Mouse (Mus musculus) limb, embryonic 11.5 days (tissue): ENCODE results near the gene Mdfi. TPM values are rescaled to one million over a fixed set of nuclear protein-coding genes. Genes with fewer than 3 reads are reported as not detected.
"Not testable (repeated sequence)": the region's sequence is repeated elsewhere in the genome, so short reads cannot be mapped to it uniquely, and the experiment has no call there.

ENCODE experiments used
- ATAC-seq: fragments of 200-750 bp; cut with Nextera tagmentation; 2 replicates; pipeline ENCODE4 v1.8.0; 2017; ENCODE audit warnings: low read depth; ENCODE audit not compliant: insufficient number of reproducible peaks, low FRiP score, low TSS enrichment
- DNase-seq: peaks from one replicate; pipeline ENCODE4 v3.0.0-alpha.2; 2015; ENCODE audit warnings: low spot score
- H3K27ac ChIP-seq: fragments of 300-500 bp; sonication (generic); replicated peaks from 2 replicates; pipeline ENCODE4 v1.5.1; 2014; ENCODE audit warnings: low read depth, mild to moderate bottlenecking, low read length
- H3K27me3 ChIP-seq: fragments of 300-500 bp; sonication (generic); 2 replicates; pipeline ENCODE4 v1.6.1; 2014; ENCODE audit warnings: mild to moderate bottlenecking, low read length, mixed read lengths; ENCODE audit not compliant: control insufficient read depth, insufficient read depth
- H3K36me3 ChIP-seq: fragments of 300-500 bp; sonication (generic); 2 replicates; pipeline ENCODE4 v1.6.1; 2014; ENCODE audit warnings: mild to moderate bottlenecking, low read length, moderate library complexity, mixed read lengths; ENCODE audit not compliant: control insufficient read depth, insufficient read depth
- H3K4me1 ChIP-seq: fragments of 300-500 bp; sonication (generic); 2 replicates; pipeline ENCODE4 v1.6.1; 2014; ENCODE audit warnings: low read length, mixed read lengths; ENCODE audit not compliant: control insufficient read depth, insufficient read depth
- H3K4me2 ChIP-seq: fragments of 300-500 bp; sonication (generic); 2 replicates; pipeline ENCODE4 v1.6.1; 2014; ENCODE audit warnings: low read depth, mild to moderate bottlenecking, moderate library complexity; ENCODE audit not compliant: severe bottlenecking
- H3K4me3 ChIP-seq: fragments of 300-500 bp; sonication (generic); 2 replicates; pipeline ENCODE4 v1.5.1; 2014; ENCODE audit warnings: low read depth, low read length
- H3K9ac ChIP-seq: fragments of 300-500 bp; sonication (generic); 2 replicates; pipeline ENCODE4 v1.6.1; 2014; ENCODE audit warnings: mild to moderate bottlenecking, low read length
- H3K9me3 ChIP-seq: fragments of 300-500 bp; sonication (generic); 2 replicates; pipeline ENCODE4 v1.6.1; 2016; ENCODE audit warnings: low read length; ENCODE audit not compliant: control insufficient read depth
- WGBS: fragments of 180-500 bp; shearing (Covaris S2); extraction: QIAGEN DNeasy Blood & Tissue Kit; methylation state at CpG from one replicate; pipeline ENCODE4 v1.1.7; 2014; 5-methylcytosine and 5-hydroxymethylcytosine counted together
- polyA plus RNA-seq: library from polyadenylated mRNA; unstranded; fragments of >200 nt; fragmentation: Nextera tagmentation; extraction: Ambion mirVana; gene quantifications from 2 replicates; pipeline ENCODE4 v1.2.1, GENCODE M21; 2014

Gene Mdfi
- polyA plus RNA-seq, 1 experiment from 2014 or later = 100.0 TPM

DNA sequence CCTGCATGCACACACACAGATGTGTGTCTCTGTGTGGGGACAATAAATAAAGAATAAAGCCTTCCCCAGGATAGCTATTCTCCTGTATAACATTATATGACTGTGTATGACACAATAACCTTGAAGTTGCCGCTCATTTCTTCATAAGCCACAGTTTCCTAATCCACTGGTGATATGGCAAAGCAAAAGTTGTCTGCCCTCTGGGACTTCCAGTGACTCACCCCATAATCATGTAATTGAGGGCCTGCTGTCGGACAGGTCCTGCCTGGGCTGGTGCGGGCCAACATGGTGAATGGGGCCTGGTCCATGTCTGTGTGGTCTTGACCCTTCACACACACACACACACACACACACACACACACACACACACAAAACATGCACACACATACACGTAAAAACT lies 19.3 kb upstream of the Mdfi start:
- Histone ChIP-seq H3K27ac (no peak overlapping the region), H3K9ac (no peak overlapping the region), H3K36me3 (no peaks in the 10 kb centered on the region), H3K4me3 (no peak overlapping the region), H3K4me2 (no peak overlapping the region), H3K4me1 (peaks cover 3% of the 10 kb centered on the region; the same call in 1 of the 2 replicates), H3K27me3 (no peaks in the 10 kb centered on the region), H3K9me3 (peaks cover 4% of the 10 kb centered on the region; the same call in 1 of the 2 replicates)
- 80% methylated on average over 4 of the region's 4 CpGs for WGBS
- ATAC-seq (no peak), DNase-seq (no peak)

DNA sequence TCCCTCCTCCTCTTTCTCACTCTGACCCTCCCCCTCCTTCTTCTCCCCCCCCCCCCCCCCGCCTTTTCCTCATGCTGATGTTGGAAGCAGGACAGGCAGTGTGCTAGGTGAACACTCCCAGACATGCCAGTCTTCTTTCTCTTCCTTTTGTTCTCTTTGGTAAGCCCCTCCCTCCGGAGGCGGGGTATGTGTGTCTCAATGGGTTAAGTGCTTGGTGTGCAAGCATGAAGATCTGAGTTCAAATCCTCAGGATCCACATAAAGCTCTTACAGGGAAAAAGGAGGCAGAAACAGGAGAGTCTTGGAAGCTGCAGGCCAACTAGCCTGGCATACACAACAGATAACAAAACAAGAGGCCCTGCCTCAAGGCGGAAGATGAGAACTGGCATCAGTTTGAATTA lies 18.8 kb upstream of the Mdfi start:
- no peaks in the 10 kb centered on the region for H3K27me3 ChIP-seq
- WGBS = 94% methylated on average over 3 of the region's 4 CpGs
- no peaks in the 10 kb centered on the region for H3K36me3 ChIP-seq
- ATAC-seq = no peak
- H3K4me3 ChIP-seq = no peak overlapping the region
- peaks cover 3% of the 10 kb centered on the region; the same call in 1 of the 2 replicates for H3K4me1 ChIP-seq
- no peak for DNase-seq
- H3K9me3 ChIP-seq = peaks cover 4% of the 10 kb centered on the region; the same call in 1 of the 2 replicates
- H3K4me2 ChIP-seq = no peak overlapping the region
- H3K27ac ChIP-seq = no peak overlapping the region
- H3K9ac ChIP-seq = no peak overlapping the region

DNA sequence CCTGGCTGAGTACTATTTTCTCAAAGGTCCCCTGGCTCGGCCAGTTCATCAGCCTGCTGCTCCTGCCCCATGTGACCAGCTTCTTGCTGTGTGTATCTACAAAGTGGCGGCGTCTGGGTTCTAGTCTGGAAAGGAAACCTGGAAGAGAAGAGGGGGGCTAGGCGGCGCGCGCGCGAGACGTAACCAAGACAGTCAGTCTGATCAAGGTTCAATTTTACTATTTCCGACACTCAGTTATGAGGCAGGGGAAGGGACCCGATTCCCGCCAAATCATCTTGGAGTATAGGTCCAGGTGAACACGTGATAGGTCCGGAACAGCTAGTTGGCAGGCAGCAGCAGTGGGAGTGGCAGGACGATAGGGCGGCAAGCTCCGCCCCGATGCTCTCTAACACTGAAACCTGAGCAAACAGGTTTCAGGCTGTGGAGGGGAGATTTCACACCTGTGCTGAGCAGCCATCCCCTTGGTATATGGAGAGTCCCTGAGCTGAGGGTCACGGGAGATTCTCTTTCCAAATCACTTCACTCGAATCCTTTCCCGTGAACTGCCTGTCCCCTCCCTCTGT lies 17.4 kb upstream of the Mdfi start:
- H3K9me3 ChIP-seq, H3K36me3 ChIP-seq, H3K4me1 ChIP-seq, H3K27me3 ChIP-seq, H3K27ac ChIP-seq, H3K4me3 ChIP-seq: not testable (repeated sequence)
- Histone ChIP-seq H3K9ac (0 out of 2 replicates have a peak overlapping the region, but pooled peaks have one; percentile 24), H3K4me2 (peak overlapping the region; percentile 18)
- DNase-seq = peak; percentile 53
- WGBS = 8% methylated on average over 22 of the region's 22 CpGs
- ATAC-seq = peak; percentile 68; the same call in 1 of the 2 replicates

DNA sequence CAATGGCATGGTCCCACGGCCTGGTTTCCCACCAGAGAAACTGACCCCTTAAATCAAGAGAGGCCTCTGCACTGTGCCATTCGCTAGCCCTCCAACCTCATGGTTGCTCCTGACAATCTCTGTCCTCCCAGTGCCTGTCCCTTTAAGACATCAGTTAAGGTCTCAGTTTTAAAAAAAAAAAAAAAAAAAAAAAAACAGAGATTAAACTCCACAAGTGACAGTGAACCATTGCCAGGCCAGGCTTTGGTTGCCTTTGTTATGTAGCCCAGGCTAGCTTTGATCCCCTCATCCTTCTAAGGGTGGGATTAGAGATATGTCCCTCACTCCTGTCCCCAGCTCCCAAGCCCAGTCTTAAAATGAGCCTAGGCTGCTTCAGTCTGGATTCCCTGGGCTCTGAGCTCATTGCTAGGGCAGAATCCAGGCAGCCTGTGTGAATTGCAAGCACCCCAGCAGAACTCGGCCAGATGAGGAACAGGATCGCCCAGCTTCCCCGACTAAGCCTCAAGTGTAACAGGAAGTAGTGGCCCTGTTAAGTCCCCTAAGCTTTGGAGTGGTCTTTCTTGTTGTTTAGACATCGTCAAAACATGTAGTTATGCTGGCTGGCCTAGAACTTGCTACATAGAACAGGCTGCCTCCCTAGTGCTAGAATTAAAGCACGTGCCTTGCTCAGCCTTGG lies 16.3 kb upstream of the Mdfi start:
- DNase-seq (no peak), ATAC-seq (no peak)
- H3K9ac ChIP-seq = no peak overlapping the region
- peaks cover 3% of the 10 kb centered on the region; the same call in 1 of the 2 replicates for H3K4me1 ChIP-seq
- no peak overlapping the region for H3K4me2 ChIP-seq
- no peaks in the 10 kb centered on the region for H3K27me3 ChIP-seq
- no peak overlapping the region for H3K27ac ChIP-seq
- H3K4me3 ChIP-seq = no peak overlapping the region
- H3K36me3 ChIP-seq = no peaks in the 10 kb centered on the region
- peaks cover 3% of the 10 kb centered on the region; the same call in 1 of the 2 replicates for H3K9me3 ChIP-seq
- 80% methylated on average over 7 of the region's 7 CpGs for WGBS

DNA sequence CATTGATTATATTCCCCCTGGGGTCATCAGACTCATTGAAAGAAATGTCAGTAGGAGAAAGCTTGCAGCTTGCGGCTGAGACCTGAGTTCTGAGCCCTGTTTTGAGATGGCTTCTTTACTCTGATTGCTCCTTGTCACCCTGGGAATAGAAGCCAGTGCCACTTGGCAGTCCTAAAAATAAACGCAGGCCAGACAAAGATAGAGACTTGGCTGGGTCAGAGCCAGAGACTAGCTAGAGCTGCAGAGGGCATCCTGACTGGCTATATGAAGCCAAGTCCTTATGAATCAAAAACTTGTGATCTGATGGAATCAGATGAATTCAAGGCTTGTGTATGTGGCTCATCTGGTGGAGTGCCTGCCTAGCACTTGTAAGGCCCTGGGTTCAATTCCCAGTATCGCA lies 15.5 kb upstream of the Mdfi start:
- Histone ChIP-seq H3K27ac (no peak overlapping the region), H3K4me3 (no peak overlapping the region), H3K36me3 (no peaks in the 10 kb centered on the region), H3K4me1 (peaks cover 3% of the 10 kb centered on the region; the same call in 1 of the 2 replicates), H3K27me3 (no peaks in the 10 kb centered on the region), H3K4me2 (no peak overlapping the region), H3K9me3 (no peaks in the 10 kb centered on the region), H3K9ac (no peak overlapping the region)
- DNase-seq (no peak), ATAC-seq (no peak)
- 86% methylated on average over 3 of the region's 3 CpGs for WGBS

DNA sequence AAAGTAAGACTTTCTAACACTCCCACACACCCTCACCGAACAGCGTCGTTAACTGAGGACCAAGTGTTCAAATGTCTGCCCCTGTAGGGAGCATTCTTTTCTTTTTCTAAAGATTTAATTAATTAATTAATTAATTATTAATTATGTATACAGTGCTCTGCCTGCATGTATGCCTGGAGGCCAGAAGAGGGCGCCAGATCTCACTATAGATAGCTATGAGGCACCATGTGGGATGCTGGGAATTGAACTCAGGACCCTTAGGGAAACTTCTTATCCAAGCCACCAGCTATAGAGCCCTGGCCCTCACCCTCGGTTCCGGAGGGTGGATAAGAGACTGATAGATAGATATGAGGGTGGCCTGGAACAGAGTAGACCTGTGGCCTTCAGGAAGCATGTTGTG lies 13.5 kb upstream of the Mdfi start:
- H3K9ac ChIP-seq = no peak overlapping the region
- no peak overlapping the region for H3K27ac ChIP-seq
- WGBS = 86% methylated on average over 6 of the region's 6 CpGs
- peaks cover 3% of the 10 kb centered on the region; the same call in 1 of the 2 replicates for H3K4me1 ChIP-seq
- H3K36me3 ChIP-seq = no peaks in the 10 kb centered on the region
- H3K9me3 ChIP-seq = no peaks in the 10 kb centered on the region
- H3K4me2 ChIP-seq = no peak overlapping the region
- H3K27me3 ChIP-seq = no peaks in the 10 kb centered on the region
- no peak for ATAC-seq
- DNase-seq = no peak
- no peak overlapping the region for H3K4me3 ChIP-seq

DNA sequence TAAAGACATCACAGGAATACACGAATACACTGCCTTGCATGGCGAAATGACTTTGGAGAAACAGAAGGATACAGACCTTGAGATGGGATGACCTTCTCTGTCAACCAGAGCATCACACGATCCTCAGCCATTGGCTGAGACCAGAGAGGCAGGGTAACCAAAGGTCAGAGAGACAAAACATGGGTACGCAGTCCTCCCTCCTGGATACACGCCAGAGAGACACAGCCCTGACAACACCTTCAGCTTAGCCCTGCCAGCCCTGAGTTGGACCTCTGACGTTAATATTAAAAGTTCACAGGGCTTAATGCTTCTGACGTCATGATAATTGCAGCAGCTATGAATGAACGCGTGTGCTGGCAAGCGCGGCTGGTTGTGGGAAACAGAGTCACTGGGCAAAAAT lies 11.1 kb upstream of the Mdfi start:
- DNase-seq = no peak
- ATAC-seq = no peak
- Histone ChIP-seq H3K4me1 (no peaks in the 10 kb centered on the region), H3K4me2 (no peak overlapping the region), H3K9ac (no peak overlapping the region), H3K27me3 (no peaks in the 10 kb centered on the region), H3K36me3 (no peaks in the 10 kb centered on the region), H3K9me3 (no peaks in the 10 kb centered on the region), H3K27ac (no peak overlapping the region), H3K4me3 (no peak overlapping the region)
- WGBS = 85% methylated on average over 11 of the region's 11 CpGs

DNA sequence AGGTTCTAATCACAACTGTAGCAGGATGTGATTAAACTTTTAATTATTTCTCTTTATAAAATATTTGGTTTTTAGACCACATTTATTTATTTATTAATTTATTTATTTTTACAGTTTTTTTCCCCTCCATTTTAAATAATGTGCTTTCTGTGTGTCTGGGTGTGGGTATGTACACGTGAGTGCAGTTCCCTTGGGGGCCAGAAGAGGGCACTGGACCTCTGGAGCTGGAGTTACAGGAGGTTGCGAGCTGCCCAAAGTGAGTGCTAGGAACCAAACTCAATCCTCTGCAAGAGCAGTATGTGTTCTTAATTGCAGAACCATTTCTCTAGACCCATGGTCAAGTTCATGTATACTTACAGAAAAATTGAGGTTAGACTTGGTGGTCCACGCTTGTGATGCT lies 9.0 kb upstream of the Mdfi start:
- Histone ChIP-seq H3K36me3 (no peaks in the 10 kb centered on the region), H3K4me1 (no peaks in the 10 kb centered on the region), H3K27ac (no peak overlapping the region), H3K9ac (no peak overlapping the region), H3K4me2 (no peak overlapping the region), H3K9me3 (no peaks in the 10 kb centered on the region), H3K27me3 (no peaks in the 10 kb centered on the region), H3K4me3 (no peak overlapping the region)
- ATAC-seq = no peak
- WGBS = 93% methylated on average over 3 of the region's 3 CpGs
- no peak for DNase-seq
